Mouse (Mus musculus): ENCODE data around the gene Tmod4. TPM values are rescaled to one million over a fixed set of nuclear protein-coding genes. Genes with fewer than 3 reads are reported as not detected.

Tmod4 gene
- total RNA-seq, 2 experiments from 2014 or later = 0.88 TPM; not detected in 1

DNA sequence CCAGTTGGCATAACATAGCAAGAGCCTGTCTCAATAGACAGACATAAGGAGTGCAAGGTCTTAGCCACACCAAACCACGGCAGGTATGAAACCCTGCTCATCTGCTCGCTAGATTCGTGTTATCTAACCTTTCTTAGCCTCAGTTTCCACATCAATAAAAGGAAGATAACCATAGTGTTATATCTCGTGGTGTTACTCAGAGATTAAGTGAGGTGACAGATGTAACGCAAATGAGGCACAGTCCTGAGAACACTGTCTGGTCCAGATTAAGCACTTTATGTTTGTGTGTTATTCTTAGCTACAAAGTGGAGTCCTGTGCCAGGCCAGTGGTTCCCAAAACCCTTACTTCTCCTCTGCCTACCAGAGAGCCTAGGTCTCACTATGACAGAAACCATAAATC lies 40.6 kb downstream of the Tmod4 start:
- intact Hi-C loops (cut with DNase I) = no loop called here
- DNase-seq (ENCODE audit: low spot score in 2 of 2) = no peak

DNA sequence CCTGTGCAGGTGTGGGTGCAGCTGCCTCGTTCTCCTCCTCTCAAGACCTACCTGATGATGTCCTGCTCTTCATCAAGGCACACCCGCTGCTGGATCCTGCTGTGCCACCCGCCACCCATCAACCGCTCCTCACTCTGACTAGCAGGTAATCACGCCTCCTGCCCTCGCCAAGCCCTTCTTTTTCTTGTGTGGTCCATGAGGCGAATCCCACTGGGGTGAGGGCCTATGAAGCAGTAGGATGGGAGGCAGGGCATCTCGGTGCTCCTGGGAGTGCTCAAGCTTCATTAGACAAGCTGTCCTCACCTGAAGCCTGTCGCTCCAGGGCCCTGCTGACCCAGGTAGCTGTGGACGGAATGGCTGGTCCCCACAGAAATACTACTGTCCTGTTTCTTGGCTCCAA lies 45.7 kb downstream of the Tmod4 start:
- intact Hi-C loops (cut with DNase I) = no loop called here
- no peak for DNase-seq (ENCODE audit: low spot score in 2 of 2)

DNA sequence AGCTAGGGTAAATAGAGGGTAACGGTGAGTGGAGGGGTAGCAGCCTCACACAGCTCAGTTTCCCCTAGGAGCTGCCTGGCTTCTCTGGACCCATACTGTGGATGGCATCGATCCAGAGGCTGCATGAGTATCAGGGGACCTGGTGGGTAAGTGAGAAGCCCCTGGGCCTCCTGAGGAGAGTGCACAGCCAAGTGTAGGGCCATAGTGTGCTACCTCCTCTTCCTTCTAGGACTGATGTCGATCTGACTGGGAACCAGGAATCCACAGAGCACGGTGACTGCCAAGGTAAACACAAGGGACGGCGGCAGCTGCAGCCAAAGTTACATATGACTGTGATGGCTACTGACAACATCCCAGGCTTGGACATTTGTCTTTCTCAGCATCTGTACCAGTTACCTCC lies 46.8 kb downstream of the Tmod4 start:
- no peak for DNase-seq (ENCODE audit: low spot score in 2 of 2)
- intact Hi-C loops (cut with DNase I) = no loop called here

DNA sequence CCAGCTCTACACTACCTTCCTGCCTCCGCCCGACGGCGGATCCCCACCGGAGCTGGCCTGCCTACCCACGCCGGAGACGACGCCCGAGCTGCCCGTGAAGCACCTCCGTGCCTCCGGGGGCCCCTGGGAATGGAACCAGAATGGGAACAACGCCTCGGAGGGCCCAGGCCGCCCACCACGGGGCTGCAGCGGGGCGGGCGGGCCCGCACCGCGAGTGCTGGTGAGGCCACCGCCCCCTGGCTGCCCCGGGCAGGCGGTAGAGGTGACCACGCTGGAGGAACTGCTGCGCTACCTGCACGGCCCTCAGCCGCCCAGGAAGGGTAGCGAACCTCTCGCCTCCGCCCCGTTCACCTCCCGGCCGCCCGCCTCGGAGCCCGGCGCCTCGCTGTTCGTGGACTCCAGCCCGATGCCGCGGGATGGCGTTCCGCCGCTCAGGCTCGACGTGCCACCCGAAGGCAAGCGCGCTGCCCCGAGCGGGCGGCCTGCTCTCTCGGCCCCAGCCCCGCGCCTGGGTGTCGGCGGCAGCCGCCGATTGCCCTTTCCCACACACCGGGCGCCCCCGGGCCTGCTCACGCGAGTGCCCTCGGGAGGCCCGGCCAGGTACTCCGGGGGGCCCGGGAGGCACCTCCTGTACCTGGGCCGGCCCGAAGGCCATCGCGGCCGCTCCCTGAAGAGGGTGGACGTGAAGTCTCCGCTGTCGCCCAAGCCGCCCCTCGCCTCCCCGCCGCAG lies 48.4 kb downstream of the Tmod4 start:
- DNase-seq (ENCODE audit: low spot score in 2 of 2) = no peak
- intact Hi-C loops (cut with DNase I) = no loop called here

DNA sequence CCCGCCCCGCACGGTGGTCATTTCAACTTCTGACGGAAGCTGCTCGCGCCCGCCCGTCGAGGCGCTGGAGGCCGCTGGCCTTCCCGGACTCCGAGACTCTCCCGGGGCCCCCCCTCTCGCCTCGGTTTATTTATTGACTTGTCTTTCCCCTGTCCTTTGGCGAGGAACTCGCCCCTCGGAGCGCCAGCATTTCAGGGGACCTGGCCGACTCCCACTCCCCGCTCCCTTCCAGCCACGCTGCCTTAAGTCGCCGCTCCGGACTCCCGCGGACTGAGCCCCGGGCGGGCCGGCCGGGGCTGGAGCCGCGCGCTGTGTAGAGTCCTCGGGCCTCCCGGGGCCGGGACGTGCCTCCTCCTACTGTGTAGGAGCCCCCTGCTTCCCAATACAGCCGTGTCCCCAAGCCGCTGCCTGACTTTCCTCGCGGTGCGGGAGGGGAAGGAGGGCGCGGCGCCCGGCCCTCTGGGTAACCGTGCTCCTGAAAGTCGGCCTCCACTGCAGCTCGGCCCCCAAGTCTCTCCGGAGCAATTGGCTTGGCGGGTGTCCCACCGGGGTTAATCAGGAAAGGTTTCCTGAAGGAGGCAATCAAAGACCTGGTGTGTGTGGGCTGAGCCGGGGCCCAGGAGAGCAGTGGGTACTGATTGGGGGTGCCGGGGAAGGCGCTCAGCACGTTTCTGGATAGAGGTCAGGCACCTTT lies 49.1 kb downstream of the Tmod4 start:
- no peak for DNase-seq (ENCODE audit: low spot score in 2 of 2)
- intact Hi-C loops (cut with DNase I) = no loop called here

DNA sequence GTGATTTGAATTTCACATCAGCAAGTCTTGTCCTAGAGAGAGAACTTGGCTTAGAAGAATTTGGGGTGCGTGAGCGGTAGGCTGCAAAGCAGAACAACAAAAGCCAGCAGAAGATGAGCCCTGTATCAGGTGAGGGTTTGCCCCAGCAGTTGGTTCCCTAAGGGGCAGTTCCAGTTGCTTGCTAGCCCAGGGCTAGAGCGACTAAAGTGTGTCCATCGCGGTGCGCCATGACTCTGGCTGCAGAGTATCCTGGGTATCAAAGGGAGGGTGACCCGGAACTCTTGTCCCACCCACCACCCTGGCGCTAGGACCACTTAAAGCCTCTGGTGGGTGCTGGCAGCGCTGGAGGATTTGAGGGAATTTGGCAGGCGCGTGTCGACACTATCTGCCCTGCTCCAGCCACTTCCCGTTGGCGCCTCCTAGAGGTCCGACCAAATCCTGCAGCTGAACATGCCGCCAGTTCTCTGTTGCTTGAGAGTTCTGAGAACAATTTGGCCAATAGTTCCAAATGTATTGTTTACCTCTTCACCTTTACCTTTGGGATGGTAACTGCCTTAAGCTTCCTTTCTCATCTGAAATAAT lies 49.8 kb downstream of the Tmod4 start:
- intact Hi-C loops (cut with DNase I) = no loop called here
- peak; percentile 66 to 71 for DNase-seq (ENCODE audit: low spot score in 2 of 2)

DNA sequence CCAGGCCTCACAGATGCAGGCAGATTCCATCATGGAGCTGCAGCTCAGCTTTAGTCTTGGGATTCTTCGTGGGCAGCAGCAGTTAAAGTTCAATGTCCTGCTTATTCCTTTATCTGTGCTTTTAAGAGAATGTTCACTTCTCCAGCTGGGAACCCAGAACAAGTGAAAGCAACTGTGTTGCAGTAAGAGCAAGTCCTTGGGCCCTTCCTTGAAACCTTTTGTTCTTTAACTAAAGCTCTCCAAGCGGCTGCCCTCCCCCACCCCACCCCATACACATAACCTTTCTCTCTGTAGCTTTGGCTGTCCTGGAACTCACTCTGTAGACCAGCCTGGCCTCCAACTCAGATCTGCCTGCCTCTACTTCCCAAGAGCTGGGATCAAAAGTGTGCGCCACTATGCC lies 52.2 kb downstream of the Tmod4 start:
- intact Hi-C loops (cut with DNase I) = no loop called here
- DNase-seq (ENCODE audit: low spot score in 2 of 2) = no peak

DNA sequence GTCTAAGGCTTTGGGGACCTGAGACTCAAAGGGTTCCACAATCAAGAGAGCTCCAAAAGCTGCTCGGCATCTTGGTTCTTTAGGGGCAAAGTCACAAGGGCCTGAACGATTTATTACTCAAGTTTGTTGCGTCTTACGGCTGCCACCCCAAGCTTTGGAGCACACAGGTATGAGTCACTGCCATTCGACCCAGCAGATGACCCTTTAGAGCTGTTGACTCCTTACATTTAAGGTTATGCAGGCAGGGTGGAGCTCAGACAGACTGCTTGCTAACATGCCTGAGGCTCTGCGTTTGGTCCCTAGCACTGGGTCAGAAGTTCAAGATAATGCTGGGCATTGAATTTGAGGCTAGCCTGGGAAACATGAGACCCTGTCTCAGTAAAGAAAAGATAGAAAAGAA lies 53.3 kb downstream of the Tmod4 start:
- no peak for DNase-seq (ENCODE audit: low spot score in 2 of 2)
- intact Hi-C loops (cut with DNase I) = no loop called here

Small RNAs within 50 kb of the gene (microRNA-seq; reads per million reads assigned to microRNA genes)
- gene Mir8099-1 = not detected

Other genes with a start within 250 kb of the Tmod4 start
- 100 to 1,000 TPM; 267 TPM for gene Psmb4, start 237.5 kb upstream of the Tmod4 start, total RNA-seq (2021)
- gene Selenbp1, start 191.4 kb upstream of the Tmod4 start, total RNA-seq (2021) = 10 to 100 TPM in 1 of 2 experiments, 1 to 10 TPM in 1; 9.7 to 10.0 TPM
- gene Rfx5, start 170.4 kb upstream of the Tmod4 start, total RNA-seq (2021) = 10 to 100 TPM; 20.6 to 24.4 TPM
- gene Pi4kb, start 149.7 kb upstream of the Tmod4 start, total RNA-seq (2021) = 10 to 100 TPM; 55.4 to 57.1 TPM
- 10 to 100 TPM; 24.0 to 26.1 TPM for gene Zfp687, start 109.0 kb upstream of the Tmod4 start, total RNA-seq (2021)
- 100 to 1,000 TPM; 143 to 149 TPM for gene Psmd4, start 81.9 kb upstream of the Tmod4 start, total RNA-seq (2021)
- gene Pip5k1a, start 17.5 kb upstream of the Tmod4 start, total RNA-seq (2021) = 10 to 100 TPM; 51.7 to 56.3 TPM
- gene Vps72, start 13.5 kb upstream of the Tmod4 start, total RNA-seq (2021) = 10 to 100 TPM; 39.7 to 46.7 TPM
- gene Scnm1, start 9.5 kb downstream of the Tmod4 start, total RNA-seq (2021) = 10 to 100 TPM; 46.1 to 46.4 TPM
- 10 to 100 TPM; 16.3 to 18.4 TPM for gene Lysmd1, start 9.6 kb downstream of the Tmod4 start, total RNA-seq (2021)
- 1 to 10 TPM; 2.5 TPM for gene Tnfaip8l2, start 17.9 kb downstream of the Tmod4 start, total RNA-seq (2021)
- 10 to 100 TPM; 20.2 to 21.0 TPM for gene Sema6c, start 36.0 kb downstream of the Tmod4 start, total RNA-seq (2021)
- gene Gabpb2, start 93.4 kb downstream of the Tmod4 start, total RNA-seq (2021) = 10 to 100 TPM in 1 of 2 experiments, 1 to 10 TPM in 1; 6.3 to 13.4 TPM
- gene Cdc42se1, start 104.3 kb downstream of the Tmod4 start, total RNA-seq (2021) = 10 to 100 TPM; 64.4 to 68.0 TPM
- gene Mllt11, start 107.7 kb downstream of the Tmod4 start, total RNA-seq (2021) = 100 to 1,000 TPM; 292 to 336 TPM
- gene Gm128, start 117.1 kb downstream of the Tmod4 start, total RNA-seq (2021) = under 1 TPM; 0.20 to 0.27 TPM
- gene Bnipl, start 126.7 kb downstream of the Tmod4 start, total RNA-seq (2021) = under 1 TPM; 0.39 to 0.86 TPM
- gene Mindy1, start 156.9 kb downstream of the Tmod4 start, total RNA-seq (2021) = 10 to 100 TPM; 21.6 to 22.9 TPM
- gene Prune1, start 157.6 kb downstream of the Tmod4 start, total RNA-seq (2021) = 10 to 100 TPM; 24.9 to 27.0 TPM
- gene Anxa9, start 182.7 kb downstream of the Tmod4 start, total RNA-seq (2021) = 1 to 10 TPM; 1.1 TPM
- 10 to 100 TPM; 49.2 to 53.5 TPM for gene Cers2, start 190.3 kb downstream of the Tmod4 start, total RNA-seq (2021)
- gene Setdb1, start 232.7 kb downstream of the Tmod4 start, total RNA-seq (2021) = 10 to 100 TPM; 29.4 to 40.0 TPM

Data from left cerebral cortex, postnatal 36 days (tissue).